Comparison of ENCODE assay signal across 16 mouse cellular contexts in the genomic region with DNA sequence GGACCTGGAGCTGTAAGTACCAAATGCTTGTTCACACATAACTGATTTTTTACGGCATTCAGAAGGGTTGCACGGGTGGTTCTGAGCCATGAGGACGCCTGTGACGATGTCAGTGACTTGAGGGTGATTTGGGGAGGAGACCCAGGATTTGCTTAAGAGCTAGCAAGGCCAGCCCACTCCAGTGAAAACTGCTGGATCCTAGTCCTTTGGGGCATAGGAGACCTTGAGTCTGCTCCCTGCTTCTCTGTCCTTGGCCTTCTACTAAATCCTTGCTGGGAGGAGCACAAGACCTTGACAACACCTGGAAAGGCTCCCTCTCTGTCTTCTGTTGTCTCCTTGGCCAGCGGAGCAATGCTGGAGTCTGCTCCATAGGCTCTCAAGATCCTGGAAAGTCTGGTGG. TPM values are rescaled to one million over a fixed set of nuclear protein-coding genes. Genes with fewer than 3 reads are reported as not detected.
A peak's percentile ranks its signal among the peaks of the same experiment; 100 is the strongest.
DNase-seq lines count a peak whose midpoint lies in the region; ATAC-seq lines count a peak whose summit lies in the region.
"Had no signal": no experiment of that assay in that cellular context is flagged by ENCODE, and none has a peak within 500 bp of the region (broad histone marks: within the 10 kb centered on the region; RNA-seq: fewer than 3 reads in every experiment).

No protein-coding gene starts in this region.

- DNase-seq in embryonic facial prominence, embryonic 10.5 days (ENCODE audit: low spot score) = no peak
- no peak for DNase-seq in hindbrain, embryonic 11.5 days (ENCODE audit: low spot score)
- no peak for DNase-seq in left cerebral cortex, adult 11 months (ENCODE audit: low spot score)
- no peak for DNase-seq in cerebellum, adult 8-10 months
- no peak for DNase-seq in kidney, adult 8-10 months
- DNase-seq: heart, postnatal 36 days; liver, embryonic 13.5 days; right cerebral cortex, postnatal 14 days had no signal

- 0 out of 2 replicates have a peak overlapping the region, but pooled peaks have one; percentile 5 for H3K27ac ChIP-seq in embryonic facial prominence, embryonic 10.5 days (replicated peaks)
- no peak overlapping the region for H3K27ac ChIP-seq in embryonic facial prominence, embryonic 15.5 days (replicated peaks)
- no peak overlapping the region for H3K27ac ChIP-seq in hindbrain, embryonic 11.5 days (ENCODE audit: low read depth, low read length)
- H3K27ac ChIP-seq in midbrain, embryonic 15.5 days = no peak overlapping the region
- H3K27ac ChIP-seq: left cerebral cortex, adult 2 months; liver, embryonic 13.5 days; lung, embryonic 15.5 days; stomach, postnatal 0 days had no signal

- H3K9ac ChIP-seq in embryonic facial prominence, embryonic 15.5 days = no peak overlapping the region
- no peak overlapping the region for H3K9ac ChIP-seq in hindbrain, embryonic 11.5 days (ENCODE audit: low read depth, low read length)
- H3K9ac ChIP-seq in midbrain, embryonic 15.5 days = peak overlapping the region; percentile 36; the same call in 1 of the 2 replicates
- H3K9ac ChIP-seq: heart, embryonic 12.5 days; liver, embryonic 13.5 days; lung, embryonic 15.5 days had no signal

- H3K36me3 ChIP-seq in embryonic facial prominence, embryonic 10.5 days (replicated peaks) = peaks cover 17% of the 10 kb centered on the region
- no peaks in the 10 kb centered on the region for H3K36me3 ChIP-seq in embryonic facial prominence, embryonic 15.5 days
- H3K36me3 ChIP-seq in hindbrain, embryonic 11.5 days (ENCODE audit: control insufficient read depth, insufficient read depth, low read length) = no peaks in the 10 kb centered on the region
- H3K36me3 ChIP-seq in midbrain, embryonic 15.5 days (replicated peaks) = no peaks in the 10 kb centered on the region
- H3K36me3 ChIP-seq: heart, embryonic 12.5 days; liver, embryonic 13.5 days; lung, embryonic 15.5 days had no signal

- no peak overlapping the region for H3K4me3 ChIP-seq in embryonic facial prominence, embryonic 10.5 days
- H3K4me3 ChIP-seq in embryonic facial prominence, embryonic 15.5 days (replicated peaks) = no peak overlapping the region
- H3K4me3 ChIP-seq in hindbrain, embryonic 11.5 days (ENCODE audit: low read depth, low read length) = no peak overlapping the region
- H3K4me3 ChIP-seq in midbrain, embryonic 15.5 days = peak overlapping the region; percentile 98; the same call in 1 of the 2 replicates
- H3K4me3 ChIP-seq: heart, embryonic 12.5 days; left cerebral cortex, adult 2 months; liver, embryonic 13.5 days; lung, embryonic 15.5 days; myocyte had no signal

- H3K9me3 ChIP-seq in embryonic facial prominence, embryonic 10.5 days = no peaks in the 10 kb centered on the region
- H3K9me3 ChIP-seq in embryonic facial prominence, embryonic 15.5 days (replicated peaks) = no peaks in the 10 kb centered on the region
- no peaks in the 10 kb centered on the region for H3K9me3 ChIP-seq in hindbrain, embryonic 11.5 days (ENCODE audit: control insufficient read depth, low read length)
- H3K9me3 ChIP-seq in midbrain, embryonic 15.5 days = no peaks in the 10 kb centered on the region
- H3K9me3 ChIP-seq: heart, embryonic 12.5 days; liver, embryonic 13.5 days; lung, embryonic 15.5 days had no signal

- no peak for ATAC-seq in embryonic facial prominence, embryonic 15.5 days (ENCODE audit: insufficient number of reproducible peaks, low FRiP score, low TSS enrichment, low read depth)
- no peak for ATAC-seq in hindbrain, embryonic 11.5 days (ENCODE audit: low FRiP score)
- no peak for ATAC-seq in midbrain, embryonic 15.5 days (replicated peaks)
- ATAC-seq: intestine, embryonic 16.5 days had no signal

- 0 out of 2 replicates have a peak overlapping the region, but pooled peaks have one; percentile 2 for H3K4me2 ChIP-seq in embryonic facial prominence, embryonic 15.5 days (replicated peaks)
- H3K4me2 ChIP-seq in hindbrain, embryonic 11.5 days (replicated peaks; ENCODE audit: low read depth, low read length) = peak overlapping the region; percentile 74; the same call in 1 of the 2 replicates
- H3K4me2 ChIP-seq in midbrain, embryonic 15.5 days = peak overlapping the region; percentile 91
- H3K4me2 ChIP-seq: heart, embryonic 12.5 days; liver, embryonic 13.5 days; lung, embryonic 15.5 days had no signal

- 76% methylated on average over 5 of the region's 5 CpGs for WGBS in embryonic facial prominence, embryonic 10.5 days
- WGBS in embryonic facial prominence, embryonic 15.5 days = 65% methylated on average over 5 of the region's 5 CpGs
- 62% methylated on average over 5 of the region's 5 CpGs for WGBS in hindbrain, embryonic 11.5 days
- WGBS in midbrain, embryonic 15.5 days = 46% methylated on average over 5 of the region's 5 CpGs

- H3K4me1 ChIP-seq in embryonic facial prominence, embryonic 10.5 days = peaks cover 80% of the 10 kb centered on the region
- H3K4me1 ChIP-seq in embryonic facial prominence, embryonic 15.5 days = peaks cover 69% of the 10 kb centered on the region
- peaks cover 21% of the 10 kb centered on the region for H3K4me1 ChIP-seq in hindbrain, embryonic 11.5 days (replicated peaks; ENCODE audit: control insufficient read depth, insufficient read depth, low read length)
- peaks cover 76% of the 10 kb centered on the region for H3K4me1 ChIP-seq in midbrain, embryonic 15.5 days

- peaks cover 25% of the 10 kb centered on the region for H3K27me3 ChIP-seq in embryonic facial prominence, embryonic 10.5 days (replicated peaks; ENCODE audit: low read depth, poor library complexity, severe bottlenecking)
- no peaks in the 10 kb centered on the region for H3K27me3 ChIP-seq in embryonic facial prominence, embryonic 15.5 days
- H3K27me3 ChIP-seq in hindbrain, embryonic 11.5 days (ENCODE audit: control insufficient read depth, insufficient read depth, low read length) = 0 out of 2 replicates have a peak, but pooled peaks cover 2% of the 10 kb centered on the region
- no peaks in the 10 kb centered on the region for H3K27me3 ChIP-seq in midbrain, embryonic 15.5 days (replicated peaks)
- H3K27me3 ChIP-seq: lung, embryonic 15.5 days had no signal

RNA-seq across cellular contexts. Expression of a gene that starts 4.7 kb away (rescaled TPM):
- polyA plus RNA-seq in embryonic facial prominence, embryonic 10.5 days (2016; fragmentation: Nextera tagmentation; extraction: Ambion mirVana) = 5.0 TPM in 2 replicates
- 13.4 and 15.1 TPM in 2 replicates for polyA plus RNA-seq in embryonic facial prominence, embryonic 15.5 days (2015; fragmentation: Nextera tagmentation; extraction: Ambion mirVana)
- polyA plus RNA-seq in hindbrain, embryonic 11.5 days (2014; fragmentation: Nextera tagmentation; extraction: Ambion mirVana) = 8.5 and 10.9 TPM in 2 replicates
- polyA plus RNA-seq in midbrain, embryonic 15.5 days (2015; fragmentation: Nextera tagmentation; extraction: Ambion mirVana) = 14.7 and 15.9 TPM in 2 replicates

Comparison
In these comparisons a context has a peak if more than half of its experiments do, and no peak if none do; other contexts are left out.
1. H3K4me2 ChIP-seq: peak in every context shown above with its lines; median percentile 91 in midbrain, embryonic 15.5 days; 74 in hindbrain, embryonic 11.5 days; 2 in embryonic facial prominence, embryonic 15.5 days.